ENCODE assay signal across 27 mouse cellular contexts in genomic region chr9:98433956-98434588, GRCm38 (mm10). TPM values are rescaled to one million over a fixed set of nuclear protein-coding genes. Genes with fewer than 3 reads are reported as not detected.
DNase-seq lines count a peak whose midpoint lies in the region; ATAC-seq and TF ChIP-seq lines count a peak whose summit lies in the region.
"Had no signal": no experiment of that assay in that cellular context is flagged by ENCODE, and none has a peak within 500 bp of the region (broad histone marks: within the 10 kb centered on the region; RNA-seq: fewer than 3 reads in every experiment).

No protein-coding gene starts in this region.

- intact Hi-C loops in heart, adult 2 months (cut with DNase I) = no loop called here

- peaks cover 7% of the 10 kb centered on the region for H3K4me1 ChIP-seq in heart, embryonic 16.5 days (ENCODE audit: control insufficient read depth, insufficient read depth, low read length)
- peaks cover 7% of the 10 kb centered on the region for H3K4me1 ChIP-seq in heart, adult 2 months (ENCODE audit: control insufficient read depth, insufficient read depth, low read length)
- H3K4me1 ChIP-seq in liver, embryonic 16.5 days (ENCODE audit: control insufficient read depth, low read depth, low read length) = peaks cover 9% of the 10 kb centered on the region
- peaks cover 11% of the 10 kb centered on the region for H3K4me1 ChIP-seq in liver, embryonic 11.5 days (replicated peaks; ENCODE audit: control insufficient read depth, insufficient read depth, low read length)
- H3K4me1 ChIP-seq in embryonic fibroblast, embryonic 13.5 days (ENCODE audit: control insufficient read depth, insufficient read depth, low read length) = peaks cover 8% of the 10 kb centered on the region

- no peak for DNase-seq in heart, adult 2 months
- no peak for DNase-seq in liver, embryonic 11.5 days (ENCODE audit: low spot score)
- peak; percentile 83 for DNase-seq in Muller cell, postnatal 12 days (ENCODE audit: inconsistent ontology term)
- DNase-seq in right cerebral cortex, postnatal 10 days (ENCODE audit: low spot score in 2 of 2) = no peak
- DNase-seq in thymus, postnatal 36 days = no peak
- DNase-seq: adrenal gland, adult 8-10 months; cerebellum, adult 9-10 months; gastrocnemius, postnatal 36 days; kidney, postnatal 10 days; lung, adult 2 months; right cerebral cortex, postnatal 14 days; thymus, postnatal 4 days had no signal

- no peak overlapping the region for H3K4me3 ChIP-seq in heart, embryonic 16.5 days (ENCODE audit: low read length)
- H3K4me3 ChIP-seq in heart, adult 2 months = no peak overlapping the region
- H3K4me3 ChIP-seq in liver, embryonic 16.5 days (ENCODE audit: low read depth, low read length) = no peak overlapping the region
- no peak overlapping the region for H3K4me3 ChIP-seq in liver, embryonic 11.5 days (ENCODE audit: low read depth, low read length)
- no peak overlapping the region for H3K4me3 ChIP-seq in embryonic fibroblast, embryonic 13.5 days (ENCODE audit: insufficient read depth, low read length)
- H3K4me3 ChIP-seq: embryonic facial prominence, embryonic 13.5 days; forebrain, embryonic 15.5 days; heart, embryonic 10.5 days; intestine, embryonic 15.5 days; limb, embryonic 15.5 days; midbrain, embryonic 10.5 days had no signal

- H3K4me2 ChIP-seq in heart, embryonic 16.5 days (ENCODE audit: low read depth, low read length) = no peak overlapping the region
- no peak overlapping the region for H3K4me2 ChIP-seq in liver, embryonic 16.5 days (ENCODE audit: low read depth, low read length)
- H3K4me2 ChIP-seq in liver, embryonic 11.5 days = no peak overlapping the region
- H3K4me2 ChIP-seq: embryonic facial prominence, embryonic 13.5 days; forebrain, embryonic 15.5 days; hindbrain, embryonic 14.5 days; intestine, embryonic 15.5 days; limb, embryonic 15.5 days had no signal

- TF ChIP-seq EP300 in heart, adult 2 months (IDR thresholded peaks at IDR 0.05; ENCODE audit: insufficient read depth, low read depth, low read length) = no peak

- no peak overlapping the region for H3K9ac ChIP-seq in heart, embryonic 16.5 days (ENCODE audit: low read length)
- H3K9ac ChIP-seq in heart, adult 2 months (ENCODE audit: low read depth, low read length) = no peak overlapping the region
- H3K9ac ChIP-seq in liver, embryonic 16.5 days (ENCODE audit: low read depth, low read length) = no peak overlapping the region
- no peak overlapping the region for H3K9ac ChIP-seq in liver, embryonic 11.5 days (ENCODE audit: low read depth, low read length)
- H3K9ac ChIP-seq: embryonic facial prominence, embryonic 13.5 days; forebrain, embryonic 15.5 days; hindbrain, embryonic 14.5 days; intestine, embryonic 15.5 days; limb, embryonic 15.5 days had no signal

- TF ChIP-seq CTCF in heart, adult 2 months (IDR thresholded peaks at IDR 0.05) = no peak
- TF ChIP-seq CTCF in embryonic fibroblast, embryonic 13.5 days (IDR thresholded peaks at IDR 0.05; ENCODE audit: borderline replicate concordance, insufficient read depth, low read length) = no peak

- H3K79me2 ChIP-seq in heart, adult 2 months (replicated peaks; ENCODE audit: control insufficient read depth, insufficient read depth, low read length) = no peaks in the 10 kb centered on the region

- no peak for ATAC-seq in heart, embryonic 16.5 days (replicated peaks; ENCODE audit: extremely low read depth, insufficient read depth, low FRiP score)
- ATAC-seq in liver, embryonic 16.5 days (ENCODE audit: low read depth) = peak; percentile 59
- no peak for ATAC-seq in liver, embryonic 11.5 days (replicated peaks; ENCODE audit: low FRiP score)
- ATAC-seq: forebrain, embryonic 15.5 days had no signal

- H3K36me3 ChIP-seq in heart, embryonic 16.5 days (ENCODE audit: control insufficient read depth, insufficient read depth) = no peaks in the 10 kb centered on the region
- no peaks in the 10 kb centered on the region for H3K36me3 ChIP-seq in heart, adult 2 months (ENCODE audit: control insufficient read depth, insufficient read depth, low read length)
- H3K36me3 ChIP-seq in liver, embryonic 16.5 days (ENCODE audit: control insufficient read depth, insufficient read depth) = no peaks in the 10 kb centered on the region
- H3K36me3 ChIP-seq in liver, embryonic 11.5 days (ENCODE audit: control insufficient read depth, insufficient read depth, low read length) = no peaks in the 10 kb centered on the region
- H3K36me3 ChIP-seq: forebrain, embryonic 15.5 days; intestine, embryonic 15.5 days; midbrain, embryonic 10.5 days had no signal

- WGBS in heart, embryonic 16.5 days = 33% methylated on average over 4 of the region's 4 CpGs
- 37% methylated on average over 4 of the region's 4 CpGs for WGBS in heart, adult 2 months
- 36% methylated on average over 4 of the region's 4 CpGs for WGBS in liver, embryonic 16.5 days (ENCODE audit: insufficient replicate concordance)
- WGBS in liver, embryonic 11.5 days = 48% methylated on average over 4 of the region's 4 CpGs

- H3K27ac ChIP-seq in heart, embryonic 16.5 days (ENCODE audit: low read length) = 0 out of 2 replicates have a peak overlapping the region, but pooled peaks have one; percentile 40
- H3K27ac ChIP-seq in heart, adult 2 months = no peak overlapping the region
- H3K27ac ChIP-seq in liver, embryonic 16.5 days (ENCODE audit: low read length) = peak overlapping the region; percentile 53
- no peak overlapping the region for H3K27ac ChIP-seq in liver, embryonic 11.5 days (ENCODE audit: low read depth, low read length)
- peak overlapping the region; percentile 48 for H3K27ac ChIP-seq in embryonic fibroblast, embryonic 13.5 days (ENCODE audit: insufficient read depth, low read length)
- H3K27ac ChIP-seq: embryonic facial prominence, embryonic 13.5 days; forebrain, embryonic 15.5 days; heart, embryonic 10.5 days; hindbrain, embryonic 14.5 days; limb, embryonic 15.5 days; macrophage; midbrain, embryonic 10.5 days had no signal

- H3K9me3 ChIP-seq in heart, embryonic 16.5 days (replicated peaks; ENCODE audit: control insufficient read depth, low read length) = no peaks in the 10 kb centered on the region
- H3K9me3 ChIP-seq in liver, embryonic 16.5 days (replicated peaks; ENCODE audit: control insufficient read depth, low read length) = no peaks in the 10 kb centered on the region
- no peaks in the 10 kb centered on the region for H3K9me3 ChIP-seq in liver, embryonic 11.5 days (ENCODE audit: control insufficient read depth, low read length)
- H3K9me3 ChIP-seq: embryonic facial prominence, embryonic 13.5 days; forebrain, embryonic 15.5 days; heart, embryonic 10.5 days; intestine, embryonic 15.5 days; limb, embryonic 15.5 days; midbrain, embryonic 10.5 days had no signal

- no peak for TF ChIP-seq POLR2A in heart, adult 2 months (IDR thresholded peaks at IDR 0.05; ENCODE audit: insufficient read depth, low read depth, low read length)
- no peak for TF ChIP-seq POLR2A in embryonic fibroblast, embryonic 13.5 days (IDR thresholded peaks at IDR 0.05; ENCODE audit: low read depth, low read length)

- H3K27me3 ChIP-seq in heart, embryonic 16.5 days (ENCODE audit: control insufficient read depth, insufficient read depth, low read length) = no peaks in the 10 kb centered on the region
- H3K27me3 ChIP-seq in heart, adult 2 months (ENCODE audit: control insufficient read depth, insufficient read depth, low read length) = no peaks in the 10 kb centered on the region
- no peaks in the 10 kb centered on the region for H3K27me3 ChIP-seq in liver, embryonic 16.5 days (ENCODE audit: control insufficient read depth, insufficient read depth, low read depth, low read length)
- no peaks in the 10 kb centered on the region; the same call in 1 of the 2 replicates for H3K27me3 ChIP-seq in liver, embryonic 11.5 days (replicated peaks; ENCODE audit: control insufficient read depth, insufficient read depth, low read length)
- H3K27me3 ChIP-seq: embryonic facial prominence, embryonic 13.5 days; forebrain, embryonic 15.5 days; intestine, embryonic 15.5 days; limb, embryonic 15.5 days had no signal

RNA-seq across cellular contexts. Expression of gene Rbp1, which starts 11.3 kb away (rescaled TPM):
- polyA plus RNA-seq in heart, embryonic 16.5 days (2015; fragmentation: Nextera tagmentation; extraction: Ambion mirVana) = 40.9 and 41.2 TPM in 2 replicates
- 1 to 10 TPM; 7.4 to 7.9 TPM for total RNA-seq in heart, adult 2 months (2021)
- polyA plus RNA-seq in heart, adult 2 months (2012; rRNA removed) = 6.3 and 11.5 TPM in 2 replicates
- 45.1 and 47.3 TPM in 2 replicates for polyA plus RNA-seq in liver, embryonic 16.5 days (2015; fragmentation: Nextera tagmentation; extraction: Ambion mirVana)
- polyA plus RNA-seq in liver, embryonic 11.5 days (2014; fragmentation: Nextera tagmentation; extraction: Ambion mirVana) = 49.7 and 54.1 TPM in 2 replicates
- 13.0 and 17.1 TPM in 2 replicates for polyA plus RNA-seq in embryonic fibroblast, embryonic 13.5 days (2011; ENCODE audit: insufficient read length, low read depth, missing spikeins)

RNA-seq across cellular contexts. Expression of gene Rbp2, which starts 51.8 kb away (rescaled TPM):
- 0.47 and 1.3 TPM in 2 replicates for polyA plus RNA-seq in heart, embryonic 16.5 days (2015; fragmentation: Nextera tagmentation; extraction: Ambion mirVana)
- under 1 TPM in 1 of 2 experiments, not detected in 1; 0.44 TPM for total RNA-seq in heart, adult 2 months (2021)
- polyA plus RNA-seq in heart, adult 2 months (2012; rRNA removed) = not detected in 2 replicates
- 55.2 and 99.5 TPM in 2 replicates for polyA plus RNA-seq in liver, embryonic 16.5 days (2015; fragmentation: Nextera tagmentation; extraction: Ambion mirVana)
- polyA plus RNA-seq in liver, embryonic 11.5 days (2014; fragmentation: Nextera tagmentation; extraction: Ambion mirVana) = 1.9 and 2.9 TPM in 2 replicates
- not detected in 2 replicates for polyA plus RNA-seq in embryonic fibroblast, embryonic 13.5 days (2011; ENCODE audit: insufficient read length, low read depth, missing spikeins)
- total RNA-seq: adrenal gland, adult 8-10 months; gastrocnemius, postnatal 36 days; layer of hippocampus, adult 8-10 months; left cerebral cortex, postnatal 36 days had no signal
- polyA plus RNA-seq: cortical plate, adult 2 months; macrophage; spleen, adult 2 months had no signal

Comparison
In these comparisons a context has a peak if more than half of its experiments do, and no peak if none do; other contexts are left out.
1. H3K27ac ChIP-seq: peak in heart, embryonic 16.5 days (single experiment), liver, embryonic 16.5 days (single experiment) and embryonic fibroblast, embryonic 13.5 days (single experiment); none in heart, adult 2 months (single experiment) and liver, embryonic 11.5 days (single experiment).
2. RNA of gene Rbp2, which starts 51.8 kb away (polyA plus RNA-seq): 55.2 to 99.5 TPM in liver, embryonic 16.5 days; 1.9 to 2.9 TPM in liver, embryonic 11.5 days, 0.47 to 1.3 TPM in heart, embryonic 16.5 days, not detected in heart, adult 2 months and not detected in embryonic fibroblast, embryonic 13.5 days; every median in the first group is over 10 times any median in the second.